Mouse (Mus musculus): ENCODE data around the gene Trrap. TPM values are rescaled to one million over a fixed set of nuclear protein-coding genes. Genes with fewer than 3 reads are reported as not detected.

Gene Trrap
- total RNA-seq, 2 experiments from 2014 or later: 148 to 164 TPM

DNA sequence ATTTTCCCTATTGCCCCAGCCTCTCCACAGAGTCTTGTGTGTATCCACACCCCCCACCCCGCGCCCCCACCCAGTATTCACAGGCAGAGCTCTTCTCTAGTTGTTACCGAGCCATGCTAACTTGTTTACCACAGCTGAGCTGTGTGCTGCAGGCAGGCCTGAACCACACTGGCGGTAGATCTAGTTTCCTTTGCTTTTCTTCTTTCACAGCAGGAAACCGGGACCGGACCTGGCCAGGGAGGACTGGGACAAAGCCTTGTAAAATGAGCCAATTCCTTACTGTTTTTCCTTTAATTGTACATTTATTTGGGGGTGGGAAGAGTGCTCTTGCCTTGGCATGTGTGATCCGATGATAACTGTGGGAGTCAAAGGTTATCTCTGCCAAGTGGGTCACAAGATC lies 101.9 kb downstream of the Trrap start:
- no peak for DNase-seq (ENCODE audit: low spot score in 2 of 2)

GRCm38 (mm10) chr5:144870782-144871181 lies 103.2 kb downstream of the Trrap start:
- DNase-seq (ENCODE audit: low spot score in 2 of 2): no peak

DNA sequence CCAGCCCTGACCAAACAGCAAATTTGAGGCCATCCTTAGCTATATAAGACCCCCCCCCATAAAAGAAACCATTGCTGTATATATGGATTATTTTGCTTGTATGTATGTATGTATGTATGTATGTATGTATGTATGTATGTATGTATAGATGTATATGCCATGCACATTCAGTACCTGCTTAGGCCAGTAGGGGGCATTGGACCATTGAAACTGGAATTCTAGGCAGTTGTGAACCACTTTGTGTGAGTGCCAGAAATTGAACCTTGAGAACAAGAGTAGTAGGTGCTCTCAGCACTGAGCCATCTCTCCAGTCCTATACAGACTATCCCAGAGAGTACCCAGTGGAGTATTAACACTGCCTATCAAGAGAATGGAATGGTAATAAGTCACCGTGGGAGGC lies 104.2 kb downstream of the Trrap start:
- no peak for DNase-seq (ENCODE audit: low spot score in 2 of 2)

DNA sequence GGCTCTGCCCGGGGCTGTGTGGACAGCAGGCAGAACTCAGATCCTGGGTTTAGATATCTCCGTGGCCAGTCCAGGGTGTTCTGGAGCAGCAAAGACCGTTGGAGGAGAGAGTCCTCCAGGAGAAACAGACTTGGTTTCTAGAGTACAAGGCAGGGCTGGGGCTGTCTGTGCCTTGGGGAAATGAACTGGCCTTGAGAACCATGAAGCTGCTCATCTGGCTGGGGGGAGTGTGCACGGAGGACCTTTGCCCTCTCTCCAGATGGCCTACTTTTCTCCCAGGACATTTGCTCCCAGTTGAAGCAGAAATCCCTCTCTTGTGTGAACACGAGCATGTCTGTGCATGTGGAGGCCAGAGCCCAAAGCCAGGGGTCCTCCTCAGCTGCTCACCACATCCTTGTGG lies 104.8 kb downstream of the Trrap start:
- no peak for DNase-seq (ENCODE audit: low spot score in 2 of 2)

- DNase-seq (ENCODE audit: low spot score in 2 of 2): no peak
Observed at GRCm38 (mm10) chr5:144872867-144873266, 105.3 kb downstream of the Trrap start.

DNA sequence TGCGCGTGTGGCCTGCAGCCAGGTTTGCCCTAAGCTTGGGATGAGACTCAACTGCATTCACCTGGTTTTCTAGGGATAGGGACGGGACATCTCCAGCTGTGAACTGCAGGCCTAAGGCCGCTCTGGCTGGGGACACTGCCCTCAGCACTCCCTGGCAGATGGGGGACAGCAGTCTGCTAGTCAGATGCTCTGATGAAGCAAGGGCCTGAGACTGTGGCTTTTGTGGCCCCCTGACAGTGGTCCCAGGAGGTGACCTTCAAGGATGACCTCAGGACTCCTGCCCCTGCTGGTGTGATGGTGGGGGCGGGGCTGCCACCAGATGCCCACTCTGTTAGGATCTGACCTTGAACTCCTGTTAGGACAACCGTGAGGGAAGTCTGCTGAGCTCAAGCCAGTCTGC lies 107.7 kb downstream of the Trrap start:
- no peak for DNase-seq (ENCODE audit: low spot score in 2 of 2)

DNA sequence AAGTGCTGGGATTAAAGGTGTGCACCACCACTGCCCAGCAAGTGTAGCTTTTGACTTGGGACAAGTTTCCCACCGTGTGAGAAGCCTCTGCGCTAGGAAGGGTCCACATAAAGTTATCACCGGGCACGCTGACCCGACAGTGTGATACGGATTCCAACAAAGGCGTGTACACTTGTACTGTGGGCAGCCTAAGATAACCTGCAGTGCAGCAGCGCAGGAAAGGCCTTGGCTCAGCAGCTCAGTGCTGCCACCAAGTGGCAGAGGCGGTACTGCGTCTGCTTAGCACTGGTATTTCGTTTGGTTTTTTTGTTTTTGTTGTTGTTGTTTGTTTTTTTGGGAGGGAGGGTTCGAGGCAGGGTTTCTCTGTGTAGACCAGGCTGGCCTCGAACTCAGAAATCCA lies 108.4 kb downstream of the Trrap start:
- DNase-seq (ENCODE audit: low spot score in 2 of 2): peak; percentile 60 to 63

DNA sequence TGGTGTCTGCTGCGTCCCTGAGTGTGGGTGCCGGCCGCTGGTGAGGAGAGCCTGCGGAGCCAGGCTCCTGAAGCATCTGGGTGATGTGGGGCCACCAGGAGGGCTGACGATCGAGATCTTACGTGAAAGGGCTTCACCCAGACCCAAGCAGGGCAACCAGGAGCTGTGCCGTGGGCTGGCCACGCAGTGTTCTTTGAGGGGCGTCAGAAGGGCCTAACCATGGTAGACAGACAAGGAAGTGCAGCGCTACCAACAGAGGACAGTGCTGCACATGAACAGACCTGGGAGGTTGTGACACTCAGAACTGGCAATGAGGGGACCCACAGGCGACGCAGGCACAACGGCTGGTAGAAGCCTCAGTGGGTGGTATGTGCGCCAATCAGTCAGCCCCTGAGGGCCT lies 109.5 kb downstream of the Trrap start:
- no peak for DNase-seq (ENCODE audit: low spot score in 2 of 2)

- peak; percentile 52 to 73 for DNase-seq (ENCODE audit: low spot score in 2 of 2)
Observed at GRCm38 (mm10) chr5:144881670-144882399, 114.3 kb downstream of the Trrap start.

GRCm38 (mm10) chr5:144884629-144885217 lies 117.2 kb downstream of the Trrap start:
- peak; percentile 46 to 51 for DNase-seq (ENCODE audit: low spot score in 2 of 2)

DNA sequence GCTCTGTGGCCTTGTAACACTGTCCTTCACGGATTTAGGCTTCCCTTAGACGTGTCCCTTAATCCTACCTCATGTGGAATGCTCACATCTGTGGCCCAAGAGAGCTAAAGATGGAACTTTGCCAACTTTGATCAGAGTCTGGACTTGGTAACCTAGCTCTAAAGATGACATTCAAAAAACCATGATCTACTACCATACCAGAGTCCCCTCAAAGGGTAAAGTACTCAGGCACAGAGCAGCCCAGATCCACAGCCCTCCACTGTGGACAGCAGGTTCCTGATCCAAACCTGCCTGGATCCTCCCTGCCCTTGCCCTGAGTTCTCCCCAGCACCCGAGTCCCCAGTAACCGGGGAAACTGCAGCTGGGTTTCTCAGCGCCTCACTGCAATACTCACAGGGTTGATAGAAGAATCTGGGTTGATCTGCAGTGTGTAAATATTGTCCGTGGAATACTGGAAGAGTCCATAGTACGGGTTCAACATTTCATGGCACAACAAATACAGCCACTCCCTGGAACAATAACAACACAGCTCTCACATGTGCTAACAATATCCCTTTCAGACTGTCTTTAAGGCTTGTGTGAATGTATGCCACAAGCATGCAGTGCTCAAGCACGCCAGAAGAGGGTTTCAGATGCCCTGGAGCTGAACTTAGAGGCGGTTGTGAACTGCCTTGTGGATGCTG lies 118.6 kb downstream of the Trrap start:
- no peak for DNase-seq (ENCODE audit: low spot score in 2 of 2)

DNA sequence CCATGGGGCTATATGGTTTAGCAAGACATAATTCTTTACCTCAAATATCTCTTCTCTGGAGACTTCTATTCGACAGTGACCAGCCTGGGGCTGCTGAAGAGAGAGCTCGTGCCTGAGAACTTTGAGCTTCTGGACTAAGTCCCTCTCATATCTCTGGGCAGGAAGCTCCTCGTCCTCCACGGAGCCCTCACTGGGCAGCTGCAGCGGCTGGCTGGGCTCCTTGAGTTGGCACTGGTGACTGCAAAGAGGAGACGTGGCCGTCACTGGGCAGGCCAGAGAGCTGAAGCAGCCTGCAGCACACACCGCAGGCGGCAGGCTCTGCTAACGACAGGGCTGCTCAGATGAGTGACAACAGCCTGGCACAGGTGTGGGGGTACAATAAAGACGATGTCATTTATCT lies 123.7 kb downstream of the Trrap start:
- no peak for DNase-seq (ENCODE audit: low spot score in 2 of 2)

- DNase-seq (ENCODE audit: low spot score in 2 of 2): no peak
Observed at GRCm38 (mm10) chr5:144897881-144898280, 130.3 kb downstream of the Trrap start.

DNA sequence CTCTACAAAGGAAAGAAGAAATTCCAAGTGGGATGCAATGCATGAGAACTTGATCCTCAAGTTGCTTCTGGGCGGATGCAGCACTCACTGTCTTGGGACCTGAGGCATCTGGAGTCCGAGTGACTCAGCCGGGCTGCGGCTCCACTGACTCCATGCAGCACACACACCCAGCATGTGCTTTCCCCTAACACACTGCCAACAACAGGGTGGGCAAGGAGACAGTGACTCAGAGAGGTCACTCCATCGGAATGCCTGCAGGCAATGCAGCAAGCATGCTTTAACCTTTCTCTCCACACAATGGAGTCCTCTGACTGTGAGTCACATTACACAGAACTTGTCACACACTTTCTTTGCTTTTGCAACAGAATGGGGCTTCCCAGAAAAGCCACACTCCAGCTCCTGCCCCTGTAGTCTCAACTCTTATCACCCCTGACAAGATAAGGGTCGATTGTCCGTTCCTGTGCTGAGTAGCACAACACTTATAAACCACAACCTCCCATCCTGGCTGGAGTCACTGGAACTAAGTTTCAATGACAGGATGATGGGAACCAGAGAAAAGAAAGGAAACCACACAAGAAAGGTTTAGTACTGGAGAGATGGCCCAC lies 131.0 kb downstream of the Trrap start:
- no peak for DNase-seq (ENCODE audit: low spot score in 2 of 2)

GRCm38 (mm10) chr5:144901035-144901434 lies 133.5 kb downstream of the Trrap start:
- no peak for DNase-seq (ENCODE audit: low spot score in 2 of 2)

DNA sequence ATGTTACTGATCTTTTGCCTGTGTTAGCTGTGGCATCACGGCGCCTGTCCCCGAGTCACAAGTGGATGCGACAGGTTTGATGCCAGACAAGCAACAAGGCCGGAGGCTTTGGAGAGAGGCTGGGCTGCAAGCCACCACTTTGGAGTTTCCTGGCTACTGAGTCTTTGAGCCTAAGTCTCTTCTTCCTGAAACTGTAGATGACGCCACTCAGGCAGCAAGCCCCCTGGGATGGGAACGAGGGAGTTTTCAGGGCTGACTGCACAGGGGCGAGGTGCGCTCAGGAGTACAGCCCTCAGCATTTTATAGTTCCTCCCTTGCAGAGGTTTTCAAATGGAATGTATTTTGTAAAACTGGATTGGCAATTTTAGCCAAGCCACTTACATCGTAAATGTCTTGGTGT lies 134.3 kb downstream of the Trrap start:
- no peak for DNase-seq (ENCODE audit: low spot score in 2 of 2)

GRCm38 (mm10) chr5:144904356-144905134 lies 137.0 kb downstream of the Trrap start:
- no peak for DNase-seq (ENCODE audit: low spot score in 2 of 2)

DNA sequence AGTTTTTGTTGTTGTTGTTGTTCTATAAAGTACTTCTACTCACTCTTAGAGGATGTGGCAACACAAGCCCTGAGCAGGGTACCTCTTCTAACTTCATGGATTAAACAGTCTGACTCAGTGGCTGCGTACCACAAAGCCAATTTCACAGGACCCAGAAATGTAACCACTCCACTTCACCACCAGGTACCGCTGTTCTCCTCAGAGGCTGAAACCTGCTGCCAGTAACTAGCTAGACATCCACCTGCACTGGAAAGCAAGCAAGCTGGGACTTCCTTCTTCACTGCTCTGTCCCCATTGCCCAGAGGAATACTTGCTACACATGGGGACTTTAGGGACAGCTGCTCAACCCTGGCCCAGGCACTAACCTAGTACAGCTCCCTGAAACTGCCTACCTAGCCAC lies 140.1 kb downstream of the Trrap start:
- DNase-seq (ENCODE audit: low spot score in 2 of 2): no peak
